Mouse (Mus musculus): Measurements from ENCODE around the gene Dusp27.

DNA sequence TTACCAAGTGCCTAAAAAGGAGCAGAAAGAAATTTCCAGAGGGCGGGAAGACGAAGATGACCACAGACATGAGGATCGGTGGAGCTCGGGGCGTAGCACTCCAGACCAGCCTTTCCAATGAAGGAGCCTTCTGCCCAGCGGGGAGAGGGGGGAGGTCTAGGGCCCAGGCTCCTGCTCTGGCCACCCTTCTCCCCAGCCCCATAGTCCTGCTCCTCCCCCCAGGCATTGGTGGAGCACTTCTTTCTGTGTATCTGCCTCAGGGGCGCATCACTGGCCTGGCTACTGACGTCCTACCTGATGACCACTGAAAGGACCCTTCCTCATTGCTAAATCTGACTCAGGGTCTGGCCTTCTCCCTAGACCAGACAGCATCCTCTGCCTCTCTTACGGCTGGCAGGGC, 37.4 kb upstream of the Dusp27 start:
- TF ChIP-seq ZC3H11A (IDR thresholded peaks at IDR 0.05; ENCODE audit: borderline replicate concordance, low read depth, low read length), result no peak
- TF ChIP-seq HCFC1 (IDR thresholded peaks at IDR 0.05; ENCODE audit: borderline replicate concordance, insufficient read depth, low read length), result no peak
- no peak for TF ChIP-seq CHD2 (IDR thresholded peaks at IDR 0.05; ENCODE audit: low read depth, low read length)
- no peak for TF ChIP-seq ZNF384 (IDR thresholded peaks at IDR 0.05; ENCODE audit: low read depth, low read length)
- TF ChIP-seq MAFK (IDR thresholded peaks at IDR 0.05; ENCODE audit: insufficient read depth, low read depth, low read length), result no peak
